In genomic region chr2:178118801-178119560, GRCm38 (mm10) we compare ENCODE assay signal across 8 mouse cellular contexts. TPM values are rescaled to one million over a fixed set of nuclear protein-coding genes. Genes with fewer than 3 reads are reported as not detected.
DNase-seq lines count a peak whose midpoint lies in the region; ATAC-seq and TF ChIP-seq lines count a peak whose summit lies in the region.

Phactr3 (plus strand) TSS chr2:178118975.

- peak within 1 kb of the TSS; percentile 31; the same call in 1 of the 2 replicates for H3K9ac ChIP-seq in kidney, postnatal 0 days (ENCODE audit: low read depth, low read length)
- peak within 1 kb of the TSS; percentile 55 for H3K9ac ChIP-seq in embryonic facial prominence, embryonic 14.5 days (ENCODE audit: low read depth, low read length)
- peak within 1 kb of the TSS; percentile 71 for H3K9ac ChIP-seq in midbrain, embryonic 16.5 days (ENCODE audit: low read depth, low read length)

- WGBS in kidney, postnatal 0 days = 2% methylated on average over 44 of the region's 45 CpGs
- 2% methylated on average over 30 of the region's 45 CpGs for WGBS in embryonic facial prominence, embryonic 14.5 days
- 2% methylated on average over 43 of the region's 45 CpGs for WGBS in midbrain, embryonic 16.5 days
- 2% methylated on average over 45 of the region's 45 CpGs for WGBS in lung, adult 2 months

- H3K27me3 ChIP-seq in kidney, postnatal 0 days (ENCODE audit: insufficient read depth, low read length) = no peaks in the 10 kb centered on the region
- H3K27me3 ChIP-seq in embryonic facial prominence, embryonic 14.5 days (replicated peaks; ENCODE audit: control insufficient read depth, insufficient read depth, low read length) = peaks cover 17% of the 10 kb centered on the region
- H3K27me3 ChIP-seq in midbrain, embryonic 16.5 days (ENCODE audit: control insufficient read depth, insufficient read depth, low read depth, low read length) = peaks cover 14% of the 10 kb centered on the region

- no peak within 1 kb of the TSS for H3K27ac ChIP-seq in kidney, postnatal 0 days
- H3K27ac ChIP-seq in embryonic facial prominence, embryonic 14.5 days (replicated peaks; ENCODE audit: low read depth, low read length) = no peak within 1 kb of the TSS
- no peak within 1 kb of the TSS for H3K27ac ChIP-seq in midbrain, embryonic 16.5 days (ENCODE audit: low read length)

- no peak for TF ChIP-seq CTCF in kidney, postnatal 0 days (IDR thresholded peaks at IDR 0.05; ENCODE audit: low read depth)
- no peak for TF ChIP-seq CTCF in brain, embryonic 14.5 days (IDR thresholded peaks at IDR 0.05; ENCODE audit: borderline replicate concordance, extremely low read depth, insufficient read depth, insufficient read length)
- no peak for TF ChIP-seq CTCF in lung, adult 2 months (IDR thresholded peaks at IDR 0.05; ENCODE audit: insufficient read depth, low read length)

- peak within 1 kb of the TSS; percentile 35 for H3K4me3 ChIP-seq in kidney, postnatal 0 days (replicated peaks; ENCODE audit: low read depth, low read length)
- peak within 1 kb of the TSS; percentile 44 for H3K4me3 ChIP-seq in embryonic facial prominence, embryonic 14.5 days (ENCODE audit: low read depth, low read length)
- H3K4me3 ChIP-seq in midbrain, embryonic 16.5 days (ENCODE audit: low read depth, low read length) = peak within 1 kb of the TSS; percentile 51
- H3K4me3 ChIP-seq in lung, adult 2 months (replicated peaks; ENCODE audit: extremely low read depth, low read depth, low read length) = no peak within 1 kb of the TSS

- H3K4me1 ChIP-seq in kidney, postnatal 0 days (replicated peaks; ENCODE audit: insufficient read depth, low read length) = peaks cover 8% of the 10 kb centered on the region; the same call in 1 of the 2 replicates
- peaks cover 19% of the 10 kb centered on the region for H3K4me1 ChIP-seq in embryonic facial prominence, embryonic 14.5 days (ENCODE audit: control insufficient read depth, insufficient read depth, low read length)
- H3K4me1 ChIP-seq in midbrain, embryonic 16.5 days (ENCODE audit: control insufficient read depth, insufficient read depth, low read length) = peaks cover 6% of the 10 kb centered on the region
- no peaks in the 10 kb centered on the region for H3K4me1 ChIP-seq in lung, adult 2 months (ENCODE audit: control insufficient read depth, insufficient read depth, low read length)

- TF ChIP-seq POLR2A in brain, embryonic 14.5 days (IDR thresholded peaks at IDR 0.05; ENCODE audit: borderline replicate concordance, extremely low read depth, insufficient read depth, insufficient read length, poor library complexity, severe bottlenecking) = no peak
- TF ChIP-seq POLR2A in lung, adult 2 months (IDR thresholded peaks at IDR 0.05; ENCODE audit: borderline replicate concordance, extremely low read depth, low read depth, low read length) = no peak

- no peaks in the 10 kb centered on the region for H3K9me3 ChIP-seq in kidney, postnatal 0 days (replicated peaks; ENCODE audit: low read length)
- no peaks in the 10 kb centered on the region for H3K9me3 ChIP-seq in embryonic facial prominence, embryonic 14.5 days (ENCODE audit: control insufficient read depth, low read length)
- no peaks in the 10 kb centered on the region for H3K9me3 ChIP-seq in midbrain, embryonic 16.5 days (replicated peaks; ENCODE audit: control insufficient read depth, low read length, poor library complexity, severe bottlenecking)

- H3K4me2 ChIP-seq in kidney, postnatal 0 days (ENCODE audit: low read length) = peak within 1 kb of the TSS; percentile 89
- peak within 1 kb of the TSS; percentile 87 for H3K4me2 ChIP-seq in embryonic facial prominence, embryonic 14.5 days (ENCODE audit: low read depth, low read length)
- H3K4me2 ChIP-seq in midbrain, embryonic 16.5 days (ENCODE audit: low read length) = peak within 1 kb of the TSS; percentile 97

- ATAC-seq in kidney, postnatal 0 days (replicated peaks; ENCODE audit: low FRiP score, low read depth) = peak; percentile 65
- peak; percentile 62 for ATAC-seq in embryonic facial prominence, embryonic 14.5 days (ENCODE audit: low read depth)
- ATAC-seq in midbrain, embryonic 16.5 days = peak; percentile 66

- no peak for DNase-seq in kidney, postnatal 0 days (ENCODE audit: low spot score)
- DNase-seq in kidney, postnatal 25 days = no peak
- no peak for DNase-seq in brain, embryonic 14.5 days (ENCODE audit: low read depth)
- no peak for DNase-seq in embryonic facial prominence, embryonic 14.5 days (ENCODE audit: low spot score)
- peak in 1 of 2 experiments; percentile 23 for DNase-seq in layer of hippocampus, postnatal 10 days (ENCODE audit: low spot score in 2 of 2)
- no peak for DNase-seq in spleen, adult 12 weeks (ENCODE audit: low spot score)
- no peak for DNase-seq in lung, adult 2 months

- H3K36me3 ChIP-seq in kidney, postnatal 0 days (ENCODE audit: insufficient read depth, low read length) = no peaks in the 10 kb centered on the region
- no peaks in the 10 kb centered on the region for H3K36me3 ChIP-seq in embryonic facial prominence, embryonic 14.5 days (ENCODE audit: control insufficient read depth, insufficient read depth, low read length)
- no peaks in the 10 kb centered on the region for H3K36me3 ChIP-seq in midbrain, embryonic 16.5 days (ENCODE audit: control insufficient read depth, insufficient read depth, low read length)

RNA-seq across cellular contexts. Expression of gene Phactr3, which starts in this region (rescaled TPM):
- polyA plus RNA-seq in kidney, postnatal 0 days (2015; fragmentation: Nextera tagmentation; extraction: Ambion mirVana) = 0.39 and 0.55 TPM in 2 replicates
- polyA plus RNA-seq in brain, embryonic 14.5 days (2012; rRNA removed) = 57.7 and 64.7 TPM in 2 replicates
- polyA plus RNA-seq in embryonic facial prominence, embryonic 14.5 days (2014; fragmentation: Nextera tagmentation; extraction: Ambion mirVana) = 1.8 and 2.1 TPM in 2 replicates
- 100 to 1,000 TPM; 113 to 115 TPM for total RNA-seq in layer of hippocampus, postnatal 10 days (2021)
- polyA plus RNA-seq in midbrain, embryonic 16.5 days (2015; fragmentation: Nextera tagmentation; extraction: Ambion mirVana) = 83.1 and 86.1 TPM in 2 replicates
- 0.20 and 0.38 TPM in 2 replicates for polyA plus RNA-seq in lung, adult 2 months (2012; rRNA removed)

Comparison
In these comparisons a context has a peak if more than half of its experiments do, and no peak if none do; other contexts are left out.
1. RNA of gene Phactr3 (polyA plus RNA-seq): 83.1 to 86.1 TPM in midbrain, embryonic 16.5 days and 57.7 to 64.7 TPM in brain, embryonic 14.5 days; 1.8 to 2.1 TPM in embryonic facial prominence, embryonic 14.5 days, 0.39 to 0.55 TPM in kidney, postnatal 0 days and 0.20 to 0.38 TPM in lung, adult 2 months; every median in the first group is over 10 times any median in the second.
2. Peak in ATAC-seq, H3K4me3 ChIP-seq, H3K9ac ChIP-seq and H3K4me2 ChIP-seq in kidney, postnatal 0 days; RNA of the gene not detected or under 1 TPM.
3. Peak in every context shown above with its lines, with median percentiles within 50 percentile points of each other: ATAC-seq, H3K4me2 ChIP-seq and H3K9ac ChIP-seq.